Mouse (Mus musculus) left cerebral cortex, postnatal 36 days (tissue): Measurements from ENCODE around the gene Peg3. TPM values are rescaled to one million over a fixed set of nuclear protein-coding genes. Genes with fewer than 3 reads are reported as not detected.

Experiments
- DNase-seq, 2 experiments: peaks; one replicate each; pipeline ENCODE4 v3.0.0; 2021 to 2022; ENCODE audit warnings: low spot score in 2 of 2, mixed read lengths in 1 of 2
- intact Hi-C: fragments of 180-260 bp; cut with DNase I; formaldehyde crosslinking; loops from one replicate; pipeline ENCODE4 v1.15.1; 2025
- total RNA-seq, 2 experiments: library from RNA; stranded (reverse); gene quantifications; 2 replicates each; pipeline ENCODE4 v1.2.3; 2021

The Peg3 gene
- total RNA-seq, 2 experiments from 2014 or later: 176 to 235 TPM

DNA sequence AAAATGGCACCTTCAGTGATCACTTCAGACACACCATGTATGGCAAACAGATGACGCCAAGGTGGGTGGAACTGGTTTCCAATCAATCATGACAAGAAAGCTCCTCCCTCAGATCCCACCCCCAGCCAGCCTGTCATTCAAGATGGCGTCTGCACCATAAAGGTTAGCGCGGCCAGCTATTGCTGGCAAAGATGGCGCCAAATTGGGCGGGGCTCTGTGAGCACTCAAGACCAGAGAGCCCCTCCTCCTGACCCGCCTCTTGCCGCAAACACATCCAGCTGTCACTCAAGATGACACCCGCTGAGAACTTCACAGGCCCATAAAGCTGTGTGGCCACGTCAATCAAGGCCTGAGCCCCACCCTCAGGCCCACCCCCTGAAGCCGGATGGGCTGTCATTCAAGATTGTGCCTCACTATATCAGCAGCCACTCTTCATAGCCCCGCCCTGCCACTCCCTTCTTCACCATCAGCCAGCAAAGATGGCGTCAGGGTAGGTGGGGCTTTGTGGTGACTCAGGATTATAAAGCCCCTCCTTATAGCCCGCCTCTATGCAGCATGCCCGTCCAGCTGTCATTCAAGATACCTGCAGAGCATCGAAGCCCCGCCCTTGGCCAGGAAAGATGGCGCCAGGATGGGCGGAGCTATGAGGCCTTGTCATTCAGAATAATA is 1.8 kb downstream of the Peg3 start:
- DNase-seq: peak; percentile 88 to 89
- intact Hi-C loops: no loop called here

GRCm38 (mm10) chr7:6727351-6728121 is 2.7 kb downstream of the Peg3 start:
- intact Hi-C loops: no loop called here
- peak; percentile 85 to 87 for DNase-seq

DNA sequence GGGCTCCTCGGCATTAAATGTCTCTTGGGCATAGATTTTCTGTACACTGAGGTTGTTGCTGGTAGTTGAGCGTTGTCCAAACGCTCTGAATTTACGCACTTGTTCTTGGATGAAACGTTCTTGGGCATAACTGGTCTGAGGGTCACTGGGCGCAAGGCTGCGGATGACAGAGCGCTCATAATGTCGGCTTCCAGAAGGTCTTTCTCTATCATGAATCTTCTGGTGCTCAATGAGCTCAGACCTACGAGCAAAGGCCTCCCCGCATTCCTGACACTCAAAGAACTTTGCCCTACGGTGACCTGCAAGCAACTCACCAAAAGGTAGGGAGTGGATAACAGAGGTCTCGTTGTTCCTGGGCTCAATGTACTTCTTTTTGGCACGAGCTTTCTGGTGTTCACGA is 20.8 kb downstream of the Peg3 start:
- DNase-seq: no peak
- intact Hi-C loops: no loop called here

DNA sequence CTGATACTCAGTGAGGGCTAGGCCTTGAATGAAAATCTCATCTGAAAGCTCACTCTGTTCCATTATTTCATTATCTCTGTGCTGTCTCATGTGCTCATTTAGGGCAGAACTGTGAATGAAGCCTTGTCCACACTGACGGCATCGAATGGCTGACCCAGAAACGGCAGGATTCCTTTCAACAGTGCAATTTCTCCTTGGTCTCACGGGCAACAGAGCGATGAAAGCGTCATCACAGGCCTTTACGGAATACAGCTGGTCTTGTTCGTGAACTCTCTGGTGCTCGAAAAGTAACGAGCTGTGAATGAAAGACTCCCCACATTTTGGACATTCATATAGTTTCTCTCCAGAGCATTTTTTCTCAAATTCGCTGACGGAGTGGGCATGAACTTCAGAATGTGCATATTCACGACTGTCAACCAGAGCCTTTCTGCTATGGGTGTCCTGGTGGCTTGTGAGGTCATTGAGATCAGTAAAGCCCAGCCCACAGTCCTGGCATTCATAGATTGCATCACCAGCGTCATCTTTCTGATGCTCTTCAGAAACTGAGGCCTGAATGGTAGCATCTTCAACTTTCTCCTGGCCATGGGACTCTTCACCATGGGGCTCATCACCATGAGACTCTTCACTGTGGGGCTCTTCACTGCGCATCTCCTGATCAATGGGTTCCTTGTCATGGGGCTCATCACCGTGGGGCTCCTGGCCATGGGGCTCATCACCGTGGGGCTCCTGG is 21.6 kb downstream of the Peg3 start:
- no peak for DNase-seq
- intact Hi-C loops: no loop called here

- intact Hi-C loops: no loop called here
- no peak for DNase-seq
Measured at GRCm38 (mm10) chr7:6707416-6708015, 22.7 kb downstream of the Peg3 start.

DNA sequence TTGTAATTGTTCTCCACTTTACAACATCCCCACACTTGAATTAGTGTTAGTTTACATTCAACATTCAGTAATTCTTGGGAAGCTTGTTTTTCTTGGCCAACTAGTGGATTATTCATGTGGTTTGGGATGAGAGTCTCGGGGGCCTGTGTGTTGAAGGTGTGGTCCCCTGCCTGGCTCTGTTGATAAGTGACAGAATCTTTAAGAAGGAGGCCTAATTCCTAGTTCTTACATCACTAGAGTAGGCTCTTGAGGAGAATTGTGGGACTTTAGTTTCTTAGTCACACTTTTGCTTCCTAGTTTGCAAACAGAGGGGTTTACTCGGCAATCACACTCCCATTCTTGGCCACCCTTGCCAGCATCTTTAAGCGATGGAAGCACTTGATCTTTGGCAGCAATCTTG is 31.0 kb downstream of the Peg3 start:
- DNase-seq: no peak
- intact Hi-C loops: loop anchor here (10.0 kb wide), 1 partner anchor 334 kb away; the partner anchor contains the start of gene Zfp78

DNA sequence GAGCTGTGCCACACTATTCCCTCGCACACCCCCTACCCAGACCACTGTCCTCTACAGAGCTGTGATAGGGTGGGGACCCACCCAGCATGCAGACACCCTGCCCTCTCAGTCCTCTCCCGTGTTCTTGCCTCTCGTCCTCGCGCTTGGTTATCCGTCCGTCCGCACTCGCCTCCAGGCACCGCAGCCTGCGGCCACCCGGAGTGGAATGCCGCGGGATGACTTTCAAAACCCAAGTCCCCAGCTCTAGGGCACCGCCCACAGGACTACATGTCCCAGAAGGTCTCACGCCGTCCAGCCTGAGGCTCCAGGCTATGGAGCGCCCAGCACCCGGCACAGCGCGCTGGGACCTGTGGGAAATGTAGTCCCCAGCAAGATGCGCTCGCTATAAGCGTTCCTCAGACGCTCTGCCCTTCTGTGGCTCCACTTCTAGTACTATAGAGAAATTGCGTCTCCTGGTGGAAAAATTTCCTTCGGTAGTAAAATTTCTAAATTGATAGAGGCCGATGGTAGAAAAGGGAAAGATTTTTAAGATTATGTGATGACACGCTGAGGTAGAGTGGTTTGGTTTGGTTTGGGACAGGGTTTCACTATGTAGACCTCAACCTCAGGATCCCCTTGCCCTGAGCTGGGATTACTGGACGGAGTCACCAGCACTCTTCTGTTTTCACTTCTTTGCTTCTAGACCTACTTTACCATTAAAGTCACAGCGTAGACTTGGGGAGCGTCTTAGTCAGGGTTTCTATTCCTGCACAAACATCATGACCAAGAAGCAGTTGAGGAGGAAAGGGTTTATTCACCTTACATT is 33.8 kb downstream of the Peg3 start, which contains the start of gene Zim1:
Zim1 (minus strand) TSS at position 210 of the 805 bp plus-strand sequence.
- peak; percentile 84 to 85 for DNase-seq
- intact Hi-C loops: loop anchor here (2.0 to 10.0 kb wide), 2 partner anchors 262 to 332 kb away; partner anchors contain the start of gene Zfp78

GRCm38 (mm10) chr7:6685511-6685910 is 44.7 kb downstream of the Peg3 start:
- intact Hi-C loops: no loop called here
- DNase-seq: no peak

GRCm38 (mm10) chr7:6666726-6667125 is 63.5 kb downstream of the Peg3 start:
- DNase-seq: no peak
- intact Hi-C loops: no loop called here

DNA sequence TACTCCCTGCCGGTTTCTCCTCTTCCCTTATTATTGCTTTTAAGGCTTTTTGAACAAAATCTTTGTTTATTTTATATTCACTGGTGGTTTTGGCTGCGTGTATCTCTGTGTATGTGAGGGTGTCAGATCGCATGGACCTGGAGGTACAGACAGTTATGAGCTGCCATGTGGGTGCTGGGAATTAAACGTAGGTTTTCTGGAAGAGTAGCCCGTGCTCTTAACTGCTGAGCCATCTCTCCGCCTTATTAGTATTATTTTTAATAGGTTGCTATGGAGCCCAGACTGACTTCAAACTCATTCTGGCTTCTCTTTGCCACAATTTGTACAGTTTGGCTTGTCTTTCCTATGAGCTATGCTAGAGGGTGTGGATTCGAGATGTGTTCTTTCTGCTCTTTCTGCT is 66.8 kb downstream of the Peg3 start:
- DNase-seq: no peak
- intact Hi-C loops: no loop called here

- intact Hi-C loops: loop anchor here (2.0 to 5.0 kb wide), 2 partner anchors 258 to 279 kb away; no protein-coding TSS in a partner anchor
- peak in 1 of 2 experiments; percentile 6 for DNase-seq
Measured at GRCm38 (mm10) chr7:6659605-6660004, 70.6 kb downstream of the Peg3 start.

- no peak for DNase-seq
- intact Hi-C loops: loop anchor here (5.0 kb wide), 1 partner anchor 259 kb away; no protein-coding TSS in a partner anchor
Measured at GRCm38 (mm10) chr7:6658606-6659005, 71.6 kb downstream of the Peg3 start.

Other genes with a start within 250 kb of the Peg3 start
- gene Olfr5, start 243.5 kb downstream of the Peg3 start, total RNA-seq: not detected
- gene Olfr1347, start 230.7 kb downstream of the Peg3 start, total RNA-seq: not detected
- gene Olfr1348, start 221.7 kb downstream of the Peg3 start, total RNA-seq: not detected
- gene Olfr1349, start 207.5 kb downstream of the Peg3 start, total RNA-seq: not detected
- not detected for gene Olfr1350, start 165.6 kb downstream of the Peg3 start, total RNA-seq
- 1 to 10 TPM; 2.6 to 6.4 TPM for gene Zim1, start 34.0 kb downstream of the Peg3 start, total RNA-seq
- gene Usp29, start 147 bp upstream of the Peg3 start, total RNA-seq: 10 to 100 TPM; 32.8 to 44.1 TPM